Mouse (Mus musculus): ENCODE results near the gene Atp6v1a. TPM values are rescaled to one million over a fixed set of nuclear protein-coding genes. Genes with fewer than 3 reads are reported as not detected.
A peak's percentile ranks its signal among the peaks of the same experiment; 100 is the strongest.

The Atp6v1a gene
- 49.4 and 51.8 TPM in 2 replicates for polyA plus RNA-seq (2015; fragmentation: Nextera tagmentation; extraction: Ambion mirVana)

DNA sequence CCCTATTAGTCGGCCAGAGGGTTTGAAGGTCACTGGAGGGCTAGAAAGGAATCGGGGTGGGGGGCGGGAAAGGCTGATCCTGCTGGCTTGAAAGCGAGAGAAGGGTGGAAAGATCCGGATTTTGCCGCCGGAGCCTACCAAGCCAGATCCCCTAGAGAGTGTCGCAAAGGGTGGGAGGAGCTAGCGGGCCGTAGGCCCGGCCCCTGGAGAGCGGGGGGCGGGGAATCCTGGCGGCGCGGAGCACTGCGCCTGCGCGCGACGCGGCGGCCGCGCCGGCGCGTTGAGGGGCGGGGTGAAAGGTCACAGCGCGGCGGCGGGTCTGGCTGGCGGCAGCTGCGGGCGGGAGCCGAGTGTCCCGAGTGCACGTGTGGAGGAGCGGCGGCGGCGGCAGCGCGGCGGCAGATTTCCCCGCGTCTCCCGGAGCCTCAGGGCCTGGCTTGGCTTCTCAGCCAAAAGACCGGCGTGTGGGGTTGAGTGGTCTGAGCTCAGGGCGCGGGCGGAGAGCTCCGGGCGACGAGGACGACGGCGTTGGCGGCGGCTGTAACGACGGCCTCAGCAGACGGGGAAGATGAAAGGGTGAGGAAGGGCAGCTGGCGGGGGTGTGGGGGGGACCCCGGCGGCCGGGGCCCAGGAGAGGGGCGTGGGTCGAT lies at the start of gene Atp6v1a, which contains the start of gene Naa50:
TSS of gene Atp6v1a (minus strand) at position 170 of the 650 bp plus-strand sequence.
TSS of gene Naa50 (plus strand) at position 295 of the 650 bp plus-strand sequence.
- peak within 1 kb of the TSS; percentile 99 for H3K27ac ChIP-seq
- peak within 1 kb of the TSS; percentile 75 for H3K4me2 ChIP-seq
- no peaks in the 10 kb centered on the region for H3K27me3 ChIP-seq (replicated peaks)
- H3K36me3 ChIP-seq, result no peaks in the 10 kb centered on the region
- H3K4me3 ChIP-seq (replicated peaks), result peak within 1 kb of the TSS; percentile 96
- peak; percentile 87 for ATAC-seq (ENCODE audit: insufficient read depth, low FRiP score, low read depth)
- H3K9ac ChIP-seq, result peak within 1 kb of the TSS; percentile 92
- WGBS, result under 1% methylated on average over 61 of the region's 71 CpGs
- H3K9me3 ChIP-seq, result no peaks in the 10 kb centered on the region
- 0 out of 2 replicates have a peak, but pooled peaks cover 2% of the 10 kb centered on the region for H3K4me1 ChIP-seq

DNA sequence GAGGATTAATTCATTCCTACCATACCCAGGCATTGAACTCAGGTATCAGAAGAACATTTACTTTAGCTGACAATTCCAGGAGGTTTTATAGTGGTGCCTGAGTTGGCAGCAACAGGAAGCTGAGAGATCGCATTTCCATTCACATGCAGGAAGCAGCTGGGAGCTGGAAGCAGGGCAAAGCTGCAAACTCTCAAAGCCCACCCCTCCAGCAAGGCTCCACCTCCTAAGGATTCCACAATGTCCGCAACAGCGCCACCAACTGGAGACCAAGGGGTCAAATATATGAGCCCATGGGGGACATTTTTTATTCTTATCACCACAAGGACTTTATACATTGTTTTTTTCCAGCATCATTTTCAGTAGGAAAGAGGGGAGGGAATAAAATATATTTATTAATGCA lies 49.3 kb upstream of the Atp6v1a start:
- Histone ChIP-seq H3K9ac (no peak overlapping the region), H3K27ac (no peak overlapping the region), H3K36me3 (no peaks in the 10 kb centered on the region), H3K4me3 (replicated peaks) (no peak overlapping the region), H3K9me3 (no peaks in the 10 kb centered on the region), H3K4me2 (no peak overlapping the region), H3K27me3 (replicated peaks) (no peaks in the 10 kb centered on the region), H3K4me1 (0 out of 2 replicates have a peak, but pooled peaks cover 4% of the 10 kb centered on the region)
- 87% methylated on average over 3 of the region's 3 CpGs for WGBS
- no peak for ATAC-seq (ENCODE audit: insufficient read depth, low FRiP score, low read depth)

DNA sequence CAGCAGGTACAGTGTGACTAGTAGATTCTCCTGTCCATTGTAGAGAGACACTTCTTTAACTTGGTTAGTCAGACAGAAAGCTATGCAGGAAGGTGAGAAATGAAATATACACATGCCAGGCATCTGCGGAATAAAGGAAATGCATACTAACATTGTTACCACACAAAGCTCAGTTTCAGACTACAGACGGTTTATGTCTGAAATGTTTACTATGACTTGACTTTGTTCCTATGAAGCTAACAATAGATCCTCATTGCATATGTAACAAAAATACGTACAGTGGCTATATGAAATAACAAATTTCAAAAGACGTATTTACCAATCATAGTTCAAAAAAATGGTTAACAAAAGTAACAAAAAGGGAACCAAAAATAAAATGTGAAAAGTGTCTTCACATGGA lies 47.7 kb upstream of the Atp6v1a start:
- ATAC-seq (ENCODE audit: insufficient read depth, low FRiP score, low read depth), result no peak
- H3K9me3 ChIP-seq, result no peaks in the 10 kb centered on the region
- no peak overlapping the region for H3K4me3 ChIP-seq (replicated peaks)
- H3K27ac ChIP-seq, result no peak overlapping the region
- H3K36me3 ChIP-seq, result no peaks in the 10 kb centered on the region
- no peaks in the 10 kb centered on the region for H3K27me3 ChIP-seq (replicated peaks)
- WGBS, result 84% methylated on average over 4 of the region's 4 CpGs
- H3K4me2 ChIP-seq, result no peak overlapping the region
- H3K4me1 ChIP-seq, result 0 out of 2 replicates have a peak, but pooled peaks cover 4% of the 10 kb centered on the region
- no peak overlapping the region for H3K9ac ChIP-seq

DNA sequence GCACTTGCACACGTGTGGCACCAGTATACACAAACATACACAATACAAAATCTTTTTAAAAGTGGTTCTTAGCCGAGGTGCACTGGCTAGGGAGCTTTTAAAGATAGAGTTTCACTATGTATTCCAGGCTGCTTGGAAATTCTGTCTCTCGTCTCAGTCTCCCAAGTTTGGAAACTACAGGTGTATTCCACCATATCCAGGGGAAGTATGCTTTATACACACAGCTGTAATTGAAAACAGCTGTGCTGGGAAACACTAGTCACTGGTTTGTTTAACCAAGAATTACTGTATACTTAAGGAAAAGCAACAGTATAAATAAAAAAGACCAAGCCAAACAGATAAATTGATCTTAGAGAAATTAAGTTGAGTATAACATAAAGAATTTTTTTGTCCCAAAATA lies 45.3 kb upstream of the Atp6v1a start:
- H3K9ac ChIP-seq, result no peak overlapping the region
- no peak for ATAC-seq (ENCODE audit: insufficient read depth, low FRiP score, low read depth)
- H3K27me3 ChIP-seq (replicated peaks), result no peaks in the 10 kb centered on the region
- WGBS, result 47% methylated on average over 3 of the region's 3 CpGs
- H3K4me1 ChIP-seq, result 0 out of 2 replicates have a peak, but pooled peaks cover 4% of the 10 kb centered on the region
- H3K4me2 ChIP-seq, result no peak overlapping the region
- no peak overlapping the region for H3K27ac ChIP-seq
- no peaks in the 10 kb centered on the region for H3K36me3 ChIP-seq
- no peak overlapping the region for H3K4me3 ChIP-seq (replicated peaks)
- H3K9me3 ChIP-seq, result no peaks in the 10 kb centered on the region

DNA sequence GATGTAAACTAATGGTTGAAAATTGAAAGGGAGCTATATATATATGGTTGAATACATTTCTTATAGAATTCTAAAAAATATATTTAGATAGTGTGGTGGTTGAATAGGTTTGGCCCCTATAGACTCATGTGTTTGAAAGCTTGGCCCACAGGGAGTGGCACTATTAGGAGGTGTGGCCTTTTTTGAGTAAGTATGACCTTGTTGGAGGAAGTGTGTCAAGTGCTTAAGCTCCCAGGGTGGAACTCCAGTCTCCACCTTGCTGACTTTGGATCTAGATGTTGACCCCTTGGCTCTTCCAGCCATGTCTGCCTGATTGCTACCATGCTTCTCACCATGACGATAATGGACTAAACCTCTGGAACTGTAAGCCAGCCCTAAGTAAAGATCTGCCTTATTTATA lies 43.1 kb upstream of the Atp6v1a start:
- H3K4me2 ChIP-seq, result no peak overlapping the region
- no peak for ATAC-seq (ENCODE audit: insufficient read depth, low FRiP score, low read depth)
- no peak overlapping the region for H3K9ac ChIP-seq
- 0 out of 2 replicates have a peak, but pooled peaks cover 4% of the 10 kb centered on the region for H3K4me1 ChIP-seq
- WGBS, result 98% methylated on average over 1 of the region's 1 CpGs
- no peaks in the 10 kb centered on the region for H3K9me3 ChIP-seq
- no peak overlapping the region for H3K27ac ChIP-seq
- no peaks in the 10 kb centered on the region for H3K27me3 ChIP-seq (replicated peaks)
- H3K4me3 ChIP-seq (replicated peaks), result no peak overlapping the region
- H3K36me3 ChIP-seq, result no peaks in the 10 kb centered on the region

DNA sequence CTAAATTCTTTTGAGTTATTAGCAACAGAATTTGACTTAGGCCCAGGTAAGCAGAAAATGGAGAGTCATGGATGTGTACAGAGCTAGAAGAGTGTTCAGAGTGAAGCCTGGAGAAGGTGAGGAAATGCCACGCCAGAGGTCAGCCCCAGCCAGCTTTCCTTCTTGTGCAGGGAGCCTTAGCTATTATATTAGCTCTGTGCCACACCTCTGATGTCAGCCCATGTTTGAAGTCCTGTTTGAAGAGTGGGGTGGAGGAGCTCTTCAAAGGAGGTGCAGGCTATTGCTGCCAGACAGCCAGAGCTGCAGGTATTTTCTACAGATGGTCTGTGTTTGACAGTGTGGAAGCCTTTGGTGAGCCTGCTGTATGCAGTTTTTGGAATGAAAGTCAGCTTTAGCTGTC lies 39.0 kb upstream of the Atp6v1a start:
- H3K9ac ChIP-seq, result no peak overlapping the region
- 55% methylated on average over 1 of the region's 1 CpGs for WGBS
- H3K4me3 ChIP-seq (replicated peaks), result no peak overlapping the region
- ATAC-seq (ENCODE audit: insufficient read depth, low FRiP score, low read depth), result peak; percentile 74
- H3K4me2 ChIP-seq, result no peak overlapping the region
- H3K27me3 ChIP-seq (replicated peaks), result no peaks in the 10 kb centered on the region
- peaks cover 5% of the 10 kb centered on the region; the same call in 1 of the 2 replicates for H3K4me1 ChIP-seq
- no peaks in the 10 kb centered on the region for H3K36me3 ChIP-seq
- H3K9me3 ChIP-seq, result no peaks in the 10 kb centered on the region
- H3K27ac ChIP-seq, result no peak overlapping the region; the same call in 1 of the 2 replicates

DNA sequence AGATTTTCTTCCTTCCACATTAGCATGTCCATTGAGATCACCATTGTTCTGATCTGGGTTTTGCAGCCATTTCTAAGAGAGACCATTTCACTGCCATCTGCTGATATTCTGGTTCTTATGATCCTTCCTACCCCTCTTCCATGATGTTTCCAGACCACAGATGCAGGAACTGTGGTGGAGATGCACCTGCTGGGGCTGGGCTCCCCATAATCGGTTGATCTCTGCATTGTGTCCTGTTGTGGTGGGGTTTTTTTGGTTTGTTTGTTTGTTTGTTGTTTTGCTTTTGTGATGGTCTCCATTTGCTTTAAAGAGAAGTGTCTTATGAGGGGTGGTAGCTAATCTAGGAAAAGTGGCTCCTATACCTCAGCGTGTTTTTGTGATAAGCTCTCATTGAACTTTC lies 37.0 kb upstream of the Atp6v1a start:
- Histone ChIP-seq H3K9me3 (no peaks in the 10 kb centered on the region), H3K9ac (no peak overlapping the region), H3K4me3 (replicated peaks) (no peak overlapping the region), H3K27ac (no peak overlapping the region), H3K36me3 (no peaks in the 10 kb centered on the region), H3K27me3 (replicated peaks) (no peaks in the 10 kb centered on the region), H3K4me1 (peaks cover 5% of the 10 kb centered on the region; the same call in 1 of the 2 replicates), H3K4me2 (no peak overlapping the region)
- ATAC-seq (ENCODE audit: insufficient read depth, low FRiP score, low read depth), result no peak
- 88% methylated on average over 2 of the region's 2 CpGs for WGBS

DNA sequence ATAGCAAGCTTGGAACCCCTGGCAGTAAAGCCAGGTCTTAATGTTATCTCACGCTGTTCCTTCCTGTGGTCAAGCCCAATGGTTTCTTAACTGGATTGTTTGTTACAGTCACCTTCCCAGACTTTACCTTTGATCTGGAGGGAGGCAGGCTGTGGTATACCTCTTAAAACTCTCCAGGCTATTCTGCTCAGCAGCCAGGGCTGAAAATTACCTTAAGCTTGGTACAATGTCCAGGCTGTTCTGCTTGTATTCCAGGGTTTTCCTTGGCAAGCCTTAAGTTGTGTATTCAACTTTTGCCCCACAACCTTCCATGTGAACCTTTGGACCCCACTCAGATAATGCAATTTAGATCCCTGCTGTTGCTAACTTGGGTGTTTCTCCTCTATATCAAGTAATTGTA lies 35.5 kb upstream of the Atp6v1a start:
- no peaks in the 10 kb centered on the region for H3K27me3 ChIP-seq (replicated peaks)
- no peak overlapping the region for H3K27ac ChIP-seq
- H3K4me1 ChIP-seq, result peaks cover 5% of the 10 kb centered on the region; the same call in 1 of the 2 replicates
- ATAC-seq (ENCODE audit: insufficient read depth, low FRiP score, low read depth), result no peak
- 58% methylated on average over 1 of the region's 1 CpGs for WGBS
- no peak overlapping the region for H3K4me3 ChIP-seq (replicated peaks)
- no peaks in the 10 kb centered on the region for H3K9me3 ChIP-seq
- no peaks in the 10 kb centered on the region for H3K36me3 ChIP-seq
- H3K9ac ChIP-seq, result no peak overlapping the region
- H3K4me2 ChIP-seq, result peak overlapping the region; percentile 52

DNA sequence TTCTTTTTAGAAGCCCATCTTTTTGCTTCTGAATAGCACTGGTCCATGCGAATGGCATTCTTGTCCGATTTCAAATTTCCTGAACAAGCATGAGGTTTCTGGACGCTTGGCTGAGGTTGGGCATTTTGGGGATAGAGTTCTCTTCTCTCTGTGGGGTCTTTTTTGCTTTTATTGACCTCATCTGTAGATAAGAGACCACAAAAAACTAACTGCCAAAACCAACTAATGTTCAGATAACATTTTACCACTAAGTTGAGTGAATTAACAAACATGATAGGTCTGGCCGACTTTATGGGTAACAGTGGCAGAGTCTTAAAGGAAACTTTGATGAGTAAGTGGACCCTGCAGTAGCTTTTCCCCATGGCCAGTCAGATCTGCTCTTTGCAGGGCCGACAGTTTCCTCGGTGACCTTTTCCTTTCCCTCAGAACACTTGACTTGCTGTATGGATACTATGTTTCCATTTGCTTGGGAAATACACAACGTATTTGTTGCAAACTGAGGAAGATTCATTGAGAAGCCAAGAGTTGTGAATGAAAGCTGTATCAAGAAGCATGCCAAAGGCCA lies 34.5 kb upstream of the Atp6v1a start:
- Histone ChIP-seq H3K4me1 (peaks cover 5% of the 10 kb centered on the region; the same call in 1 of the 2 replicates), H3K9ac (peak overlapping the region; percentile 86), H3K4me2 (peak overlapping the region; percentile 52), H3K4me3 (replicated peaks) (peak overlapping the region; percentile 93), H3K27me3 (replicated peaks) (no peaks in the 10 kb centered on the region), H3K36me3 (no peaks in the 10 kb centered on the region), H3K27ac (peak overlapping the region; percentile 95), H3K9me3 (no peaks in the 10 kb centered on the region)
- WGBS, result 8% methylated on average over 7 of the region's 7 CpGs
- ATAC-seq (ENCODE audit: insufficient read depth, low FRiP score, low read depth), result no peak

DNA sequence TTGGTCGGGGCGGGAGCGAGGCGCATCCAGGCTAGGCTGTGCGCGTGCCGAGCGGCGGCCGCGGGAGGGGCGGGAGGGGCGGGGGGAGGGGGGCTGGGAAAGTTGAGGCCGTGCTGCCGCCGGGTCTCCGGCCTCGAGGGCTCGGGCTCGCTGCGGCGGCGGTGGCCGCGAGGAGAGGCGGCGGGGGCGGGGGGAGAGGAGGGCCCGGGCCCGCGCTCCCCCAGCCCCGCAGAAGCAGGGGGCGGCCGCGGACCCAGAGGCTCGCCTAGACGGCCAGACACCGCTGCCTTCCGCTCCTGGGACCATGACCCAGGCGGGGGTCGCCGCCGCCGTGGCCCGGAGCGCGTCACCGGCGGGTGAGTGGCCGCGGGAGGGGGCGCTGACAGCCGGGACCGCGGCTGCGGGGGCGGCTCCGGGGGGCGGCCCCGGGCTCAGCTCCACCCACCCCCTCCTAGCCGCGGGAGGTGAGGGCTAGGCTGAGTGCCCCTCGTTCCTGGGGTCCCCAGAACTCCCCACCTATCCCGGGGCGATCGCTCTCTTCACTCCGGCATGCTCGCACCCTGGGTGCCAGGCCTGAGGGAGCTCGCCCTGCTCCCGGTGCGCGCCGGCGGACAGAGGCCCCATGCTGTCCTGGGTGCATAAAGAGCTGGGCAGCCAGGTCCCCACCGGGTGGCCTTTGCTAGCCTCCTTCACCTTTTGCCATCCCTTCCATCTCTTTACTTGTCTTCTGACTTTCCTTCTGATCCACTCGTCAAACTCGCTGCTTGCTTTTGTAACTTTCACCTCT lies 33.8 kb upstream of the Atp6v1a start, which contains the start of gene Usf3:
TSS of gene Usf3 (plus strand) at position 92 of the 787 bp plus-strand sequence.
- Histone ChIP-seq H3K4me2 (peak within 1 kb of the TSS; percentile 75), H3K9ac (peak within 1 kb of the TSS; percentile 86), H3K9me3 (no peaks in the 10 kb centered on the region), H3K27me3 (replicated peaks) (no peaks in the 10 kb centered on the region), H3K27ac (peak within 1 kb of the TSS; percentile 95), H3K4me1 (peaks cover 5% of the 10 kb centered on the region; the same call in 1 of the 2 replicates), H3K4me3 (replicated peaks) (peak within 1 kb of the TSS; percentile 93), H3K36me3 (no peaks in the 10 kb centered on the region)
- peak; percentile 62 for ATAC-seq (ENCODE audit: insufficient read depth, low FRiP score, low read depth)
- WGBS, result under 1% methylated on average over 59 of the region's 77 CpGs

DNA sequence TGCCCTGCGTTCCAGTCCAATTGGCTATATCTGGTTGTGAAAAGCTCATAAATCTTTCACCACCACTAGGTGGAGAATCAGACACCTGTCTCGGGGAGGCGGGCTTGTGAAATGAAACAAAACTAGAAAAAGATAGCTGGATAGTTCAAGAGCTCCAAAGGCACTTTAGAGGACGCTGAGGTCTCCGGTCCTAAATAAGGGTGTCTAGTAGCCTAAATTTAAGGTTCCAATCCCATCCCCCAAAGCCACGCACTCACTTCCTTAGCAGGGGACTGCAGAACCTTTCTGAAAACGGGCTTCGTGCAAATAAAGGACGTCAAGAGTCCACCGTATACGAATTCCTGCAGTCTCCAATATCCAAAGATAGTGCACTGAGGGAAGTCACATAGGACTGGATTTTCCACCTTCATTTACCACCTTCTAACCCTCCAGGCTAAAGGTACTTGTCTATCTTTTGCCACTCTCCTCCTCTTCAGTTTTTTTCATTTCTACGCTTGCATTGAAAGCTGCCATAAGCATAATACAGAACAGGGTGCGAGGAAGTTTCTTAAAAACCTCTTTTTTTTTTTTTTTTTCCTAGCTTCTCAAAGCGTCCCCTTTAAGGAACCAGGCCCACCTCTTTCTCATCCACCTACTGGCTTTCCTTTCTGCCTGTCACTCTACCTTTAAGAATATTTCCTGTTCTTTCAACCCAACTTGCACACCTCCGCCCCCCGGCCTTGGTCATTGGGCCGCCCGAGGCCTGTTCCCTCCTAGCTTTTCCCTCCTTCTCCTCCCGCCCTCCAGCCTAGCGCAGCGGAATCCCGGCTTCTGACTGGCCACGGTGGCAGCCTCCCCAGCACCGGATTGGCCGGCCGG lies 33.0 kb upstream of the Atp6v1a start:
- Histone ChIP-seq H3K36me3 (no peaks in the 10 kb centered on the region), H3K27me3 (replicated peaks) (no peaks in the 10 kb centered on the region), H3K9ac (peak overlapping the region; percentile 40; the same call in 1 of the 2 replicates), H3K9me3 (no peaks in the 10 kb centered on the region), H3K4me1 (peaks cover 5% of the 10 kb centered on the region; the same call in 1 of the 2 replicates), H3K4me3 (replicated peaks) (peak overlapping the region; percentile 93), H3K27ac (peak overlapping the region; percentile 95), H3K4me2 (peak overlapping the region; percentile 75)
- peak; percentile 100 for ATAC-seq (ENCODE audit: insufficient read depth, low FRiP score, low read depth)
- under 1% methylated on average over 26 of the region's 26 CpGs for WGBS
